Mouse (Mus musculus) E14TG2a.4 (cell line): ENCODE results near the gene Gtpbp3.

Experiments
- H3K27me3 ChIP-seq: 2 replicates; pipeline ENCODE4 v1.6.1; 2014; ENCODE audit warnings: low read length, control low read depth; ENCODE audit not compliant: insufficient read depth
- H3K36me3 ChIP-seq: 2 replicates; pipeline ENCODE4 v1.6.1; 2014; ENCODE audit warnings: low read length, control low read depth; ENCODE audit not compliant: insufficient read depth
- H3K4me1 ChIP-seq: replicated peaks from 2 replicates; pipeline ENCODE4 v1.6.1; 2014; ENCODE audit warnings: low read depth, low read length, control low read depth
- H3K4me3 ChIP-seq: replicated peaks from 2 replicates; pipeline ENCODE4 v1.5.1; 2014; ENCODE audit warnings: mild to moderate bottlenecking, low read length
- H3K9me3 ChIP-seq: 2 replicates; pipeline ENCODE4 v1.6.1; 2014; ENCODE audit warnings: low read length, control low read depth
- CTCF ChIP-seq: conservative IDR thresholded peaks from 2 replicates; pipeline ENCODE4 v1.5.1; 2014; ENCODE audit warnings: low read length
- NANOG ChIP-seq: IDR thresholded peaks from 2 replicates; pipeline ENCODE4 v1.6.1; 2014; ENCODE audit warnings: borderline replicate concordance, low read length, mixed read lengths
- POU5F1 ChIP-seq: IDR thresholded peaks from 2 replicates; pipeline ENCODE4 v1.6.1; 2014; ENCODE audit warnings: low read length, borderline replicate concordance

Gene Gtpbp3

GRCm38 (mm10) chr8:71472601-71473386 is 15.1 kb upstream of the Gtpbp3 start:
- Histone ChIP-seq H3K9me3 (no peaks in the 10 kb centered on the region), H3K27me3 (no peaks in the 10 kb centered on the region), H3K4me1 (peaks cover 69% of the 10 kb centered on the region), H3K36me3 (peaks cover 59% of the 10 kb centered on the region), H3K4me3 (no peak overlapping the region)
- TF ChIP-seq CTCF = peak; percentile 37
- no peak for TF ChIP-seq POU5F1

- TF ChIP-seq CTCF (no peak), POU5F1 (no peak), NANOG (no peak)
- H3K27me3 ChIP-seq = peaks cover 6% of the 10 kb centered on the region
- peak overlapping the region; percentile 80; the same call in 1 of the 2 replicates for H3K4me3 ChIP-seq
- H3K9me3 ChIP-seq = no peaks in the 10 kb centered on the region
- H3K4me1 ChIP-seq = peaks cover 66% of the 10 kb centered on the region
- H3K36me3 ChIP-seq = peaks cover 59% of the 10 kb centered on the region
Measured at GRCm38 (mm10) chr8:71474344-71474743, 13.6 kb upstream of the Gtpbp3 start.

GRCm38 (mm10) chr8:71474785-71475701 is 12.9 kb upstream of the Gtpbp3 start:
- Histone ChIP-seq H3K4me1 (peaks cover 61% of the 10 kb centered on the region), H3K36me3 (peaks cover 56% of the 10 kb centered on the region)
- no peak for TF ChIP-seq NANOG
- TF ChIP-seq POU5F1 = no peak
- no peak for TF ChIP-seq CTCF

GRCm38 (mm10) chr8:71475702-71476075 is 12.2 kb upstream of the Gtpbp3 start:
- Histone ChIP-seq H3K4me1 (peaks cover 61% of the 10 kb centered on the region), H3K4me3 (peak overlapping the region; percentile 80), H3K27me3 (peaks cover 17% of the 10 kb centered on the region), H3K36me3 (peaks cover 49% of the 10 kb centered on the region), H3K9me3 (no peaks in the 10 kb centered on the region)
- TF ChIP-seq CTCF (no peak), POU5F1 (no peak), NANOG (no peak)

More at GRCm38 (mm10) chr8:71474785-71475701, 12.9 kb upstream of the Gtpbp3 start:
- no peaks in the 10 kb centered on the region for H3K9me3 ChIP-seq
- peak overlapping the region; percentile 80 for H3K4me3 ChIP-seq
- peaks cover 11% of the 10 kb centered on the region for H3K27me3 ChIP-seq

GRCm38 (mm10) chr8:71476099-71476940 is 11.6 kb upstream of the Gtpbp3 start:
- Histone ChIP-seq H3K4me3 (peak overlapping the region; percentile 80), H3K9me3 (no peaks in the 10 kb centered on the region)
- TF ChIP-seq CTCF = no peak
- no peak for TF ChIP-seq NANOG
- no peak for TF ChIP-seq POU5F1

GRCm38 (mm10) chr8:71477196-71477845 is 10.6 kb upstream of the Gtpbp3 start:
- H3K36me3 ChIP-seq = peaks cover 33% of the 10 kb centered on the region
- TF ChIP-seq NANOG (no peak), CTCF (peak; percentile 89), POU5F1 (no peak)
- no peaks in the 10 kb centered on the region for H3K9me3 ChIP-seq
- peaks cover 33% of the 10 kb centered on the region for H3K27me3 ChIP-seq
- peaks cover 61% of the 10 kb centered on the region for H3K4me1 ChIP-seq
- H3K4me3 ChIP-seq = peak overlapping the region; percentile 80

More at GRCm38 (mm10) chr8:71476099-71476940, 11.6 kb upstream of the Gtpbp3 start:
- Histone ChIP-seq H3K27me3 (peaks cover 23% of the 10 kb centered on the region), H3K4me1 (peaks cover 61% of the 10 kb centered on the region), H3K36me3 (peaks cover 43% of the 10 kb centered on the region)

- no peaks in the 10 kb centered on the region for H3K9me3 ChIP-seq
Measured at GRCm38 (mm10) chr8:71478943-71479342, 9.0 kb upstream of the Gtpbp3 start.

More at GRCm38 (mm10) chr8:71478943-71479342, 9.0 kb upstream of the Gtpbp3 start:
- TF ChIP-seq POU5F1 (no peak), CTCF (no peak), NANOG (no peak)
- H3K36me3 ChIP-seq = peaks cover 23% of the 10 kb centered on the region
- H3K4me3 ChIP-seq = no peak overlapping the region
- H3K27me3 ChIP-seq = peaks cover 34% of the 10 kb centered on the region
- H3K4me1 ChIP-seq = peaks cover 61% of the 10 kb centered on the region
